7 mouse cellular contexts compared by ENCODE assay signal in the genomic region with DNA sequence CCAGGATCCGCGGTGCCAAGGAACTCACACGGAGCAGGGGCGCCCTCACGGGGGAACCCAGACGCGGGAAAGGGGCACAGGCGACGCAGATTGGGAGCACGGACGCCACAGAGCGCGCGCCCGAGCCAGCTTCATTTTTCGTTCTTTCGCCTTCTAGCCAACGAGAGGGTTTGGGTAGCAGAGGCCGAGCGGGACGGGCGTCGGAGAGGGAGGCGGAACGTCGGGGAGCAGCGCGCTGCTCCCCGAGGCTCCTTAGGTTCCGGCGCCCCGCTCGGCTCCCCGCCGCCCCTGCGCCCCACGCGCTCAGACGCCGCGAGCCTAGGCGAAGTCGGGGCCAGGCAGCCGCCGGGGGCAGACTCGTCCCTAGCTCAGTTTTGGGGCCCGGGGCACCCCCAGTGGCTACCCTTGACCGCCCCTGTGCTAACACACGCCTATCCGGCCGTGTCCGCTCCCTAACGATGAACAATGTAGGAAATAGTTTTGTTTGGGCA. TPM values are rescaled to one million over a fixed set of nuclear protein-coding genes. Genes with fewer than 3 reads are reported as not detected.
DNase-seq lines count a peak whose midpoint lies in the region; ATAC-seq lines count a peak whose summit lies in the region.

No protein-coding gene starts in this region.

- WGBS in forebrain, embryonic 16.5 days: under 1% methylated on average over 53 of the region's 53 CpGs
- WGBS in limb, embryonic 12.5 days: under 1% methylated on average over 53 of the region's 53 CpGs
- WGBS in stomach, embryonic 14.5 days: under 1% methylated on average over 53 of the region's 53 CpGs

- peak; percentile 18 for DNase-seq in ovary, postnatal 14 days (ENCODE audit: low spot score)
- DNase-seq in ovary, postnatal 36 days (ENCODE audit: low spot score): no peak
- no peak for DNase-seq in left cerebral cortex, adult 11 months (ENCODE audit: low spot score)
- no peak for DNase-seq in frontal cortex, postnatal 10 days (ENCODE audit: low spot score in 2 of 2)

- H3K27ac ChIP-seq in forebrain, embryonic 16.5 days (ENCODE audit: low read length): no peak overlapping the region
- H3K27ac ChIP-seq in limb, embryonic 12.5 days: peak overlapping the region; percentile 92
- peak overlapping the region; percentile 70; the same call in 1 of the 2 replicates for H3K27ac ChIP-seq in stomach, embryonic 14.5 days (ENCODE audit: low read length)

- H3K9me3 ChIP-seq in forebrain, embryonic 16.5 days (ENCODE audit: control insufficient read depth, low read length): no peaks in the 10 kb centered on the region
- H3K9me3 ChIP-seq in limb, embryonic 12.5 days: peaks cover 11% of the 10 kb centered on the region
- no peaks in the 10 kb centered on the region for H3K9me3 ChIP-seq in stomach, embryonic 14.5 days (ENCODE audit: control insufficient read depth, low read depth, low read length)

- peak overlapping the region; percentile 35 for H3K4me2 ChIP-seq in forebrain, embryonic 16.5 days (ENCODE audit: low read length)
- H3K4me2 ChIP-seq in limb, embryonic 12.5 days: peak overlapping the region; percentile 66
- peak overlapping the region; percentile 58 for H3K4me2 ChIP-seq in stomach, embryonic 14.5 days (replicated peaks; ENCODE audit: low read depth, low read length)

- ATAC-seq in forebrain, embryonic 16.5 days: no peak
- no peak for ATAC-seq in limb, embryonic 12.5 days (ENCODE audit: insufficient number of reproducible peaks, insufficient read depth, low FRiP score, low TSS enrichment, low read depth)
- ATAC-seq in stomach, embryonic 14.5 days (ENCODE audit: insufficient number of reproducible peaks, insufficient read depth, low FRiP score, low read depth): no peak

- no peak overlapping the region for H3K9ac ChIP-seq in forebrain, embryonic 16.5 days (replicated peaks; ENCODE audit: low read depth, low read length)
- H3K9ac ChIP-seq in limb, embryonic 12.5 days (replicated peaks): peak overlapping the region; percentile 96
- H3K9ac ChIP-seq in stomach, embryonic 14.5 days (replicated peaks; ENCODE audit: low read depth, low read length): peak overlapping the region; percentile 51

- H3K36me3 ChIP-seq in forebrain, embryonic 16.5 days (ENCODE audit: control insufficient read depth, insufficient read depth): no peaks in the 10 kb centered on the region
- peaks cover 33% of the 10 kb centered on the region for H3K36me3 ChIP-seq in limb, embryonic 12.5 days
- H3K36me3 ChIP-seq in stomach, embryonic 14.5 days (ENCODE audit: control insufficient read depth, insufficient read depth, low read length): peaks cover 5% of the 10 kb centered on the region; the same call in 1 of the 2 replicates

- H3K4me1 ChIP-seq in forebrain, embryonic 16.5 days (replicated peaks; ENCODE audit: control insufficient read depth, insufficient read depth, low read length): peaks cover 24% of the 10 kb centered on the region
- H3K4me1 ChIP-seq in limb, embryonic 12.5 days (replicated peaks): peaks cover 29% of the 10 kb centered on the region
- no peaks in the 10 kb centered on the region for H3K4me1 ChIP-seq in stomach, embryonic 14.5 days (ENCODE audit: control insufficient read depth, insufficient read depth, low read length)

- H3K4me3 ChIP-seq in forebrain, embryonic 16.5 days (replicated peaks; ENCODE audit: low read length): peak overlapping the region; percentile 17
- H3K4me3 ChIP-seq in limb, embryonic 12.5 days (replicated peaks): peak overlapping the region; percentile 66
- peak overlapping the region; percentile 43 for H3K4me3 ChIP-seq in stomach, embryonic 14.5 days (ENCODE audit: low read depth, low read length)

- peaks cover 62% of the 10 kb centered on the region for H3K27me3 ChIP-seq in forebrain, embryonic 16.5 days (replicated peaks; ENCODE audit: control insufficient read depth, insufficient read depth, low read length)
- peaks cover 73% of the 10 kb centered on the region for H3K27me3 ChIP-seq in limb, embryonic 12.5 days
- peaks cover 17% of the 10 kb centered on the region; the same call in 1 of the 2 replicates for H3K27me3 ChIP-seq in stomach, embryonic 14.5 days (ENCODE audit: control insufficient read depth, insufficient read depth, low read length)

RNA-seq across cellular contexts. Expression of a gene that starts 2.6 kb away (rescaled TPM):
- 64.3 and 95.2 TPM in 2 replicates for polyA plus RNA-seq in forebrain, embryonic 16.5 days (2015; fragmentation: Nextera tagmentation; extraction: Ambion mirVana)
- polyA plus RNA-seq in limb, embryonic 12.5 days (2016; fragmentation: Nextera tagmentation; extraction: Ambion mirVana): 815 and 938 TPM in 2 replicates
- polyA plus RNA-seq in stomach, embryonic 14.5 days (2014; fragmentation: Nextera tagmentation; extraction: Ambion mirVana): 1,256 and 1,341 TPM in 2 replicates

RNA-seq across cellular contexts. Expression of a gene that starts 5.8 kb away (rescaled TPM):
- not detected in 2 replicates for polyA plus RNA-seq in forebrain, embryonic 16.5 days (2015; fragmentation: Nextera tagmentation; extraction: Ambion mirVana)
- polyA plus RNA-seq in limb, embryonic 12.5 days (2016; fragmentation: Nextera tagmentation; extraction: Ambion mirVana): not detected in 2 replicates
- polyA plus RNA-seq in stomach, embryonic 14.5 days (2014; fragmentation: Nextera tagmentation; extraction: Ambion mirVana): not detected in 2 replicates
